Mouse (Mus musculus) granulocyte monocyte progenitor cell, adult 5-6 weeks (primary cell): ENCODE measurements around the gene Dnah2. TPM values are rescaled to one million over a fixed set of nuclear protein-coding genes. Genes with fewer than 3 reads are reported as not detected.
"Not testable (repeated sequence)": the region's sequence is repeated elsewhere in the genome, so short reads cannot be mapped to it uniquely, and the experiment has no call there.

Experiments
- ATAC-seq: replicated peaks from 2 replicates; pipeline ENCODE4 v1.8.0; 2016; ENCODE audit warnings: mild to moderate bottlenecking, moderate TSS enrichment, inconsistent platforms; ENCODE audit not compliant: poor library complexity, severe bottlenecking
- total RNA-seq, 2 experiments: library from RNA; stranded (forward) in 1 of 2; stranded (reverse) in 1 of 2; fragments of 200-712, 200-1000 nt in 1 of 2; fragments of >200 nt in 1 of 2; fragmentation: Nextera tagmentation in 1 of 2; gene quantifications; 2 replicates each; pipeline ENCODE4 v1.2.3; 2014 to 2017

Dnah2 gene
- total RNA-seq, 2 experiments from 2014 or later, result 0.11 TPM; not detected in 1

DNA sequence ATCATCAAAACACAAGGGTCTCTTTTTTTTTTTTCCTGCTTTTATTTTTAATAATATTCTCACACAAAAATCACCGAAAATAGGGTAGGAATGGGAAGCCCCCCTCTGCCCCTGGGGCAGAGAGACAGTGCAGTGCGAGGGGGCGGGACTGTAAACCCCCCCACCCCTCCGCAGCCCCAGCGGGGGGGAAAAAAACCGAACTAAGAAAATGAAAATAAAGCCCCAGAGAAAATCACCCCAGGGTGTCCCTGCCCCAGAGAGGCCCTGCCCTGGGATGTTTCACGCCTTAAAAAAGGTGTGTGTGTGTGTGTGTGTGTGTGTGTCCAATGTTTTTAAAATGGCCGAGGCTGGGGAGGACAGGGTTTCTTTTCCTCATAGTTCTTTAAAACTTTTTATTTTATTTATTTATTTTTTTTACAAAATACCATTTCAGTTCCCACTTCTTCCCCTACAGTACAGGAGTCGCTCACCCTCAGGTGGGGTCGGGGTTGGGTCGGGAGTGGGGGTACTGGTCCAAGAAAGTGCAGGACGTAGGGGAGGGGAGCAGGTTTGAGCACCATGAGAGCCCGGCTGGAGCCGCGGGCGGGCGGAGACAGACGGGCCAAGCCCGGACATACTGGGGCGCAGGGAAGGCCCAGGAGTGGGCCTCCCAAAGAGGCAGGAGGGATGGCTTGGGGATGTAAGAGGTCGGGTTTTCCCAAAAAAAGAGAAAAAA, 150.3 kb downstream of the Dnah2 start:
- ATAC-seq, result no peak

DNA sequence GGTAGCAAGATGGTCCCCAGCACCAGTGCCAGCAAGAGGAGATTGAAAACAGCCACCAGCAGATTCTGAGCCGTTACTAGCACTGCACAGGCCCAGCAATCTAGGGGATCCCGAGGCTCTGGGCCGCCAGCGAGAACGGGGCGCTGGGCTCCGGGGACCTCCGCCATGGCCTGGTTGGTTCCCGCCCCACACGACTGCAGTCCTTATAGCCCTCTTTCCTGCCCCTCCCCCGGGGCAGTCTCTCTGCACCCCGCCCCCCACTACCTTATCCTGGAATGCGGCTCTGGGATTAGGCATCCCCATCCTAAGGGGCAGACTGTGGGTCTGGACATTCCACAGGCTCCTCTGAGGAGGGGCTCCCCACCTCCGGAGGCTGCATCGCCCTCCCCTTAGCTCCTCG, 150.9 kb downstream of the Dnah2 start, which contains the start of gene Tmem88:
Gene Tmem88, minus strand, starts transcription at position 176 of the 400 bp plus-strand sequence.
- ATAC-seq, result no peak

DNA sequence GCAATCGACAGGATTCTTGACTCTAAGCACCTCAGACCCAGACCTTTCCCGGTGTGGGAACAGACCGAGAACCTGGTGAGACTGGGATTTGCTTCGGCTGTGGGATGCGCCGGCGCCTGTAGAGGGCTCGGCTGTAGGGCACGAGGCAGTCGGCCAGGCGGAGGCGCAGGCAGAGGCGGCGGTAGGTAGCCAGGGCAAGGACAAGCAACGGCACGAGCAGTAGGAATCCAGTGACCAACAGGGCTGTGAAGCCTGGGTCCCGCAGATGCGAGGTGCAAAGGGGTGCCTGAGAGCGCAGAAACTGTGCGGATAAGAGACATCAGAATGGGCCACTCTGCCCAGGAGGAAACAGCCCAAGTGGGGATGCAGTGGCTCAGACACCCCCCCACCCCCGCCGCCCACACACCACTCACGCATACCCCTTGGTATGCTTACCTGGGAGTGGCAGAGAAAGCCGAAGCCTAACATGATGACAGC, 151.3 kb downstream of the Dnah2 start:
- no peak for ATAC-seq

DNA sequence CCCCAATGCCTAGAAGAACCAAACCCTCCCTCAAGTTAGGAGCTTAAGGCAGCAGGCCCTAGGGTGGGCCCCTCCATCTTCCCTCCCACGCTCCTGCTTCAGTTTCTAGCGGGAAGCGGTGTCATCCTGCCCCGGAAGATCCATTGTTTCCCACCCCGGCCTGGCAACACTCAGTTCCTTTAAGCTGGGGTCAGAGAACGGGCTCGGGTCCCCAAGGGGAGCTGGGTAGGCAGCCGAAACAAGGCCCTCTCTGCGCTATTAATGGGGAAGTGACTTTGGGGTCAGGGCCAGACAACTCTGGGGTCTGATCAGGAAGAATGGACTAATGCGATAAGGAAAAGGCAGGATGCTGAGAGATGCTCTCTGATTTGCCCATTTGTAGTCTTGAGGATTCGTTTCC, 152.1 kb downstream of the Dnah2 start:
- ATAC-seq, result no peak

DNA sequence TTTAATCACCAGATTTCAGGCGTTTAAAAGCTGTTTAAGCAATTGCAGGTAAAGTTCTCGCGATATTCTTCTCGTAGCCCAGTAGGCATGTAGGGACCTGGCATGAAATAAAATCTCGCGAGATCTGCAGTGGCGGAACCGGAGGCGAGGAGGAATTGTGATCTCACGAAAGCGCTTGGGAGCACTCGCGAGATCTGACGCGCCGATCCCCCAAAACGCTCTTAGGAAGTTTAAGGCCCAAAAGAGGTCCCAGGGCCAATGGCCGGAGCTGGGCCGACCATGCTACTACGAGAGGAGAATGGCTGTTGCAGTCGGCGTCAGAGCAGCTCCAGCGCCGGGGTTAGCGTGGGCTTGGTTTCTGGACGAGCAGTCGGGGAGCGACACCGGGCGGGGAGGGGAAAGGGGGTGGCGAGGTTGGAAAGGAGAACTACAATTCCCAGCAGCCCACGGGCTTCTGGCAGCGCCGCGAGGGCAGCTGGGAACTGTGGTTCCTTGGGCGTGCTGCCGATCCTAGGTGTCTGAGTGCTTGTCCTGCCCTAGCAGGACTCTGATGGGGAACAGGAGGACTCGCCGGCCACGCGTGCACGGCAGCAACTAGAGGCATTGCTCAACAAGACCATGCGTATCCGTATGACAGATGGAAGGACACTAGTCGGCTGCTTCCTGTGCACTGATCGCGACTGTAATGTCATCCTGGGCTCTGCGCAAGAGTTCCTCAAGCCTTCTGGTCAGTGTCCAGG, 153.1 kb downstream of the Dnah2 start:
- peak; percentile 76 for ATAC-seq

DNA sequence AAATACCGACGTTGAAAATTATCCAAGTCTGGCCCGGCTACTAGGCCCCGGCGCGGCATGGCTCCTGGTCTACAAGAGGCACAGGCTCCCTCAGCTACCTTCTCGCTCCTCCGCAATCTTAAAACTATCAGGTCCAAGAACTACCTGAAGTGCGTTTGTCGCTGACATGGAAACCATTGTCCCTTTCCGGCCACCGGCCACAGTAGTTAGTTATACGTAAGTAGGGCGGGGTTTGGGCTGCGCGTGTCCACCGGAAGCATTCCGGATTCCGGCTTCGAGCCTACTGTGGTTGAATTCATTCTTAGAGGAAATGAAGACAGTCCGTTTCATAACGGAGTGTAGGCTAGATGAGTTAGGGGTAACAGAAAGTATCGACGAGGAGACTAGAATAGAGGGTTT, 153.7 kb downstream of the Dnah2 start, which contains the start of the genes Naa38 and Cyb5d1:
Gene Naa38, plus strand, starts transcription at position 253 of the 399 bp plus-strand sequence.
Gene Cyb5d1, minus strand, starts transcription at position 397 of the 399 bp plus-strand sequence.
- ATAC-seq, result peak; percentile 60

DNA sequence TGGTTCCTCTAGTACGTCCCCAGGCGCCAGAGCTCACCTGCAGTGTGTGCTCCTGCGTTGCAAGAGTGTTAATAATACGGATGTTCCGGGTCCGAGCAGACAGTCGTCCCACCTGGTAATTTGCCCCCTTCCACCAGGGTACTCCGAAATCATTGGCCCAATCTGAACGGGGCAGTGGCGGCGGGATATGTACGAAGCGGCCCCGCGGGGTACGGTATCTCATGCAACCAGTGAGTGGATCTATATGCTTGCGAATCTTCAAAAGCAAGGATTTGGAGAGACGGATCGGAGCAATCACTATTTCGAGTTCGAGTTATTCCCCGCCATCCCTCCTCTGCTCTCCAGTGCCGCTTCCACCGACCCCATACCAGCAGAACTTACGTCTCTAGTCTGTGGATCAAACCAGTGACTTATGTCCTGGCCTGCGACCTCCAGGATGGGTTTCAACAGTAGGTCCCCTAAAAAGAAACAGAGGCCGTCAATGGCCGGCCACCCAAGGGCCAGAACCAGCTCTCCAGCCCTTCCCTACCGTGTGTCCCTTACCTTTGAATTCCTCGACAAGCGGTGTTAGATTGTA, 154.2 kb downstream of the Dnah2 start:
- not testable (repeated sequence) for ATAC-seq

DNA sequence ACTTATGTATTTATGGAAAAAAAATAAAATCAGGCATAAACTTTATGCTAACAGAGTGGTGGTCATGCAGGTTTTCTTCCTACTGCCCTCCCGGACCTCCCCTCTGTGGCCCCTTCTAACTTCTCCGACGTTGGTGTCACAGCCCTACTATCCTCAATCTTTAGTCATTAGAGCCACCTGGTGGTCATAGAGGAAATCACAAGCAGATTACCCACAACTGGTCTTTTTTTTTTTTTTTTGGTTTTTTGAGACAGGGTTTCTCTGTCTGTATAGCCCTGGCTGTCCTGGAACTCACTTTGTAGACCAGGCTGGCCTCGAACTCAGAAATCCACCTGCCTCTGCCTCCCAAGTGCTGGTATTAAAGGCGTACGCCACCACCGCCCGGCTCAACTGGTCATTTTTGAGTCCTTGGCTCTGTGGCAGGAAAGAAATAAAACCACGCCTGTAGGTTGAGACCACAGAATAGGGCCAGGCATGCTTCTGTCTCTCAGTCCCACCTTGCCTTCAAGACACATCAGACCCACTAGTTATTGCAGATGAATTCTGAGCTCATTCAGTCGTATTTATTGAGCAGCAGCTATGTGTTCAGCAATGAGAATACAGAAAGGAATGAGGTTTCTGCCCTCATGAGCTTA, 158.4 kb downstream of the Dnah2 start:
- ATAC-seq, result peak; percentile 48; the same call in 1 of the 2 replicates

DNA sequence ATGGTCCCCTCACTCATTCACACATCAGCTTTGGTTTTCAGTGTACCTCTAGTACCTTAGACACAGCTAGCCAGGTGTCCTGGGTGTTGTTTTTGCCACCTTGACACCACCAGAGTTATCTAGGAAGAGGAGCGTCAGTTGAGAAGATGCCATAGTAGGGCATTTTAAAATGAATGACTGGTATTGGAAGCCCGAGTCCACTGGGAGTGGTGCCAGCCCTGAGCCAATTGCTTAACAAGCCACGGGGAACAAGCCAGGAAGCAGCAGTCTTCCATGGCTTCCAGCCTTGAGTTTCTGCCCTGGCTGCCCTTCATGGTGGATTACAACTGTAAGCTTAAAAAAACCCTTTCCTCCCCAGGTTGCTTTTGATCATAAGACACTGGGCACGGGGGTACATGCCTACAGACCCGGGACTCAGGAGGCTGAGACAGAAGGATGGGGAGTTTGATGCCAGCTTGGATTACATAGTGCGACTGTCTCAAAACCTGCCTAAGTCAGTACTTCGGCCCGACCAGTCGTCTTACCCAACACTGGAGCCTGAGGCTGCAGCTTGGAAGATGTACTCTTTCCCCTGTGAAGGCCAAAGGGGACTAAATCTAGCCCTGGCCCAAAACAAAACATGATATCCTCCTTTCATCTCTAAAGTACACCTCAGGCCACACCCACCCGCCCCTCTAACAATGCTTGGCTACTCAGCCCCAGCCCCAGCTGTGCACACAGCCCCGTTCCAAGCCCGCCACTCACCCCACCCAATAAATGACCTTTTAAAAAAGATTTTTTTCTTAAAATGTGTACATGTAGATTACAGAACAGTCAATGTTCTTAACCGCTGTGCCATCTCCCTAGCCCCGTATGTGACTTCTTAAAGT, 159.1 kb downstream of the Dnah2 start:
- no peak for ATAC-seq

DNA sequence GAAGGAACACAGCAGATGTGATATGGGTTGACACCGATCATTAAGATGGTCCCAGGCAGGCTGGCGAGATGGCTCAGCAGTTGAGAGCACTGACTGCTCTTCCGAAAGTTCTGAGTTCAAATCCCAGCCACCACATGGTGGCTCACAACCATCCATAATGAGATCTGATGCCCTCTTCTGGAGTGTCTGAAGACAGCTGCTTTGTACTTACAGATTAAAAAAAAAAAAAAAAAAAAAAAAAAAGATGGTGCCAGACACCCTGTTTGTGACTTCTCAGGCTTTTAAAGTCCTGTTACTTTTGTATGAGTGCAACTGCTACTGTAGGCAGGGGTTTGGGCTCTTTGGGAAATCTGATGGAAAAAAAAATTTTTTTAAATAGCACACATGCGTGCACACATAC, 160.2 kb downstream of the Dnah2 start:
- ATAC-seq, result no peak

DNA sequence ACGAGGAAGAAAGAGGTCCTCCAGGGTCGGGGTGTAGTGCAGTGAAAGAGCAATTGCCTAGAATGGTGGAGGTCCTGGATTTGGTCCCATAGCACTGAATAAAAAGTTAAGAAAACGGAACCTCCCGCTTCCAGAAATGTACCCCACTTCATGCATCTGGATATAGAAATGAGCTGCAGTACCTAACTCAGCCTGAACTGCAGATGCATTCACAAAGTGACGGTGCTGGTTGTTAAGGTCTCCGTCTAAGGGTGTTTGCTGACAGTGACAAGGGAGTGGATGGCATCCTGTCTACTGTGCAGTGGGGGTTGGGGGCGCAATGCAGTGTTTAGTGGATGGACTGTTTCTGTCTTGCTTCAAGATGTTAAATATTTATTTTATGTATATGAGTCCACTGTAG, 162.2 kb downstream of the Dnah2 start:
- no peak for ATAC-seq

DNA sequence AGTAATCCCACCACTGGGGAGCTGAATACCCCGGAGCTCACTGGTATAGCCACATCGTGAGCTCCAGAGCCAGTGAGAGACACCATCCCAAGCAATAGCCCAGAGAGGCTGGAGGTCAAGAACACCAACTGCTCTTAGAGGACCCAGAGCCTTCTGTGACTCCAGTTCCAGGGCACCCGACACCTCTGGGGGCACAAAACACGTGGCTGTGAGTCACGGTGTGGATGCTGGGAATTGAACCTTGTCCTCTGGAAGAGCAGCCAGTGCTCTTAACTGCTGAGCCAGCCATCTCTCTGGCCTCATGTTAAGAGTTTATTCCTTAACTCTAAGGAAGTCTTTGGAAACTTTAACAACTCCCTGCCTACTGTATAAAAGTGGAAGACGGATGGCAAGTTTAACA, 163.9 kb downstream of the Dnah2 start:
- ATAC-seq, result no peak

DNA sequence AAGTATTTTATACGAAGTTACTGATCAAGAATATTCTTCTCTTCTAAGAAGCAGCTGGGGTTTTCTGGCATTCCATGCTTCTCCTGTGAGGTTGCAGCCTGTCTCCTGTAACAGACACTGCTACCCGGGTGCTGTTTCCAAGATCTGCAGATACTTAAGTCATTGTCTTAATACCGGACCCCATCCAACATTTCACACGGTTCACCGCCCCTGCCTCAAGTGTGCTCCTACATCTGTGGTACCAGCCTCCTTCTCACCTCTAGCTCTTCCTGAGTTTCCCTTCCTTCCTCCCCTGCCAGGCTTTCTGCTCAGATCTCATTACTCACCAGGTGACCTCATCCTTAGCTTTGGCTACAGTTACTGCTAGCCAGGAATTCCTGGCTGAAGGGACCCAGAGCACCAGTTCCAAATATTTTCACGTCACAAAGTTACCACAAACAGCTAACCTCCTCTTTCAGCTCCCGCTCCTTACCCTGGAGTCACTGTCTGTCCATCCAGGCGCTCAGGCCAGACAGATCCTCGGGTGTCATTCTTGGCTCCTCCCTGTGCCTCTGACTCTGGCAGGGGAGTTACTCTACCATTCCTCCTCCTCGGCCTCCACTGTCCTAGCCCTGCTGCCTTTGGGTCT, 166.3 kb downstream of the Dnah2 start:
- no peak for ATAC-seq

DNA sequence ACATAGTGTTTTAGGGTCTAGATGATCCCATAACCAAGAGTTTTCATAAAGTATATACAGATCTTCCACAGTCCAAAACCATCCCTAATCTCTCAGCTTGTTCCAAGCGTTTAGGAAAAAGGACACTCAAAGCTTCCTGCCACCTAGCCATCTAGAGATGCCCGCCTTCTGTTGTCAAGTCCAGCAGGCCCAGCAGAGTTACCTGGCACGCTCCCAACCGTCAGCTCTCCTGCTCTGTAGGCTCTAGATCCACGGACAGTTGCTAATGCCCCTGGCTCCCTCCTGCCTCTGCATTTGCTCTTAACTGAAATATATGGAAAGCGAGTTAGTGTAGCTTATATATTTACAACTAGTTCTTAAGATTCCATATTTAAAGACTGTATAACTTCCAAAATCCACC, 167.6 kb downstream of the Dnah2 start:
- ATAC-seq, result no peak

DNA sequence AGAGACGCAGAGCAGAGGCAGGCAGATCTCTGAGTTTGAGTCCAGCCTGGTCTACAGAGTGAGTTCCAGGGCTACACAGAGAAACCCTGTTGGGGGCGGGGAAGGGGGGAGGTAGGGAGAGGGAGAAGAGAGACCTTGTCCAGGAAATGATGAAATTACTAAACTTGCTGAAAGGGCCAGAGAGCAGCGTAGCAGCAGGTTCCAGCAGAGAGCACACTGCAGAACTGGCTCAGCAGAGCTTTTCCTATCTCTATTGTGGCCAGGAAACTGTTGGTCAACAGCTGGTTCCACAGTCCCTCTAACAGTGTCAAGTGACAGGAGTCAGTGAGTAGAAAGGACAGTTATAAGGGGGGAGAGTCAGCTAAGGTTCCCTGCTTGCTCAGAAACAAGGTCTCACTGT, 169.3 kb downstream of the Dnah2 start:
- ATAC-seq, result peak; percentile 85

DNA sequence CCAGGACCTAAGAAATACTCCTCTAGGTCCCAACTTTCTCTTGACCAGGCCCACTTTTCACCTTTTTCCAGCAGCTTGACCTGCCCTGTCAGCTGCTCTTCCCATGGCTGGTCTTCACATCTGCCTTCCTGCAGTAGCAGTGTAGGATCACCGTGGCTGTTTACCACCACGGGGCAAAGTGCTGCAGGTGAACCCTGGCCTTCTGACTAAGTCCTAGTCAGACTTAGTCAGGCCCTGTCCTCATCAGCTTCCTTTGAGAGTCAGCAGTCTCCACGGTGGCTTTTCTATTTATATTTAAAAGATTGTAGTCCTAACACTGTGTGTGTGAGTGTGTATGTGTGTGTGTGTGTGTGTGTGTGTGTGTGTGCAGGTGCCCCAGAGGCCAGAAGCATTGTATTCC, 171.1 kb downstream of the Dnah2 start:
- ATAC-seq, result no peak

DNA sequence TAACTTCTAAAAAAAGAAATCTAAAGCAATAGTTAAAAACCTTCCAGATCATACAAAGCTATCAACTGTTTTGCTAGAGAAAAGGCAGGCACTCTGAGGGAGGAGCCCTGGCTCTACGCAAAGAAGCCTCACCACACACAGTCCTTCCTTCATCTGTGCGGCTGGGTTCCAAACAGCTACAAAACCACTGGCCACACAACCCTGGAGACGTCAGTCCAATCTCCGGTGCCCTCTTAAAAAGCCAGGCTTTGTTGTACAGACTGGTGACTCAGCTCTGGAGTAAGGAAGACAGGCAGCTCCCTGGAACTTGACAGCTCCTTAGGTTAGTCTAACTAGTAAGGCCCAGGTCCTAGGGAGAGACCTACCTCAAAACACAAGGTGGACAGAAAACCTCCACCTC, 173.3 kb downstream of the Dnah2 start:
- no peak for ATAC-seq

DNA sequence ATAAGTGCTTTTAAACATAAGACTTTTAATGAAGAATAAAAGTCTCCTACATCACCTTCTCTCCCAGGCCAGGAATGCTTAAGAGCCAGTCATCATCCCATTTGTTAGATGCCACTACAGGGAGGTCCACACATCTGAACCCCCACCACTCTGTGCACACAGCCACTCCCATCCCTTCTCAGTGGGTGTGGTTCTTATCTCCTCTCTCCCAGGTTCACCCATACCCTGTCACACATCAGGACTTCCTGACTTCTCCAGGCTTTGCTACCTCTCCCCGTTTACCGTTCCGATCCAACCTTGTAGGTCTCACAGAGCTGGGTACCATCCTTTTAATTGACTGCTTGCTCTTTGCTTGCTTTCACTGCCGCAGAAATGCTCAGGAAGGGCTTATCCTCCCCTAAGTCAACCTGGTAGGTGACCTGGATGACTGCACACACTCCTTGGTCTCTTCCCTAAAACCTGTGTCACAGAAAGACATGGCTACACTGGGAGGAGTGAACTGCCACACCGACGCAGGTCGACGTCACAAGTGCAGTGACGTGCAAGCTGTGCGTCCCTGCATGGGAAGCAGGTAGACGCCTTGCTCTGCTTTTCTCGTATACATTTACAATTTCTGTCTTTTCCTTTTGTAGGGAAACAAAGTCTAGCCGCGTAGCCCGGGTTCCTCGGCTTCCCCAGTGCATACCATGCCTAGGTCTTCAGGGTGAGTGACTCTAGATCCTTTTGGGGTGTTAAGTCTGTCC, 175.5 kb downstream of the Dnah2 start:
- ATAC-seq, result no peak

DNA sequence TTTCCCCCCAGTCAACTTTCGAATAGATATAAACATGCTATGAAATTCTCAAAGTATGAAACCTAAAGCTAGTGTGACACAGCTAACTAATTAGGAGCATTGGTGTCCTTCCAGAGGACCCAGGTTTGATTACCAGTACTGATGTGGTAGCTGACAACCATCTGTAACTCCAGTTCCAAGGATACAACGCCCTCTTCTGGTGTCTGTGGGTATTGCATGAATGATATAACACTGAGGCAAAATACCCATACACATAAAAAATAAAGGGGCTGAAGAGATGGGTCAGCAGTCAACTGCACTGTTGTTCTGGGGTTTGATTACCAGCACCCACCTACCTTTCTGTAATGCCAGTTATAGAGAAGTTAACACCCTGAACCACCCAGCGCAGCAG, 176.1 kb downstream of the Dnah2 start:
- no peak for ATAC-seq
